Mouse (Mus musculus): ENCODE measurements around the gene Ccnk. TPM values are rescaled to one million over a fixed set of nuclear protein-coding genes. Genes with fewer than 3 reads are reported as not detected.
A peak's percentile ranks its signal among the peaks of the same experiment; 100 is the strongest.

Gene Ccnk
- polyA plus RNA-seq, 1 experiment from 2014 or later, result 3.7 TPM

- Histone ChIP-seq H3K4me2 (peak overlapping the region; percentile 42), H3K27me3 (no peaks in the 10 kb centered on the region), H3K9me3 (no peaks in the 10 kb centered on the region), H3K4me1 (replicated peaks) (peaks cover 100% of the 10 kb centered on the region), H3K9ac (peak overlapping the region; percentile 58), H3K4me3 (no peak overlapping the region), H3K36me3 (no peaks in the 10 kb centered on the region), H3K27ac (replicated peaks) (peak overlapping the region; percentile 94)
- ATAC-seq (ENCODE audit: low read depth), result peak; percentile 75
- 8% methylated on average over 21 of the region's 21 CpGs for WGBS
Measured at GRCm38 (mm10) chr12:108240953-108241588, 61.7 kb downstream of the Ccnk start.

- no peak; the same call in none of the 2 replicates for ATAC-seq (ENCODE audit: low read depth)
- H3K27ac ChIP-seq (replicated peaks), result peak overlapping the region; percentile 94
- no peaks in the 10 kb centered on the region for H3K9me3 ChIP-seq
- peaks cover 100% of the 10 kb centered on the region for H3K4me1 ChIP-seq (replicated peaks)
- H3K4me3 ChIP-seq, result no peak overlapping the region
- H3K27me3 ChIP-seq, result no peaks in the 10 kb centered on the region
- H3K4me2 ChIP-seq, result peak overlapping the region; percentile 42
- H3K9ac ChIP-seq, result peak overlapping the region; percentile 58
- no peaks in the 10 kb centered on the region for H3K36me3 ChIP-seq
- 17% methylated on average over 6 of the region's 6 CpGs for WGBS
Measured at GRCm38 (mm10) chr12:108241626-108242025, 62.2 kb downstream of the Ccnk start.

- peak overlapping the region; percentile 94 for H3K27ac ChIP-seq (replicated peaks)
- H3K4me3 ChIP-seq, result no peak overlapping the region
- H3K4me2 ChIP-seq, result 0 out of 2 replicates have a peak overlapping the region, but pooled peaks have one; percentile 1
- no peaks in the 10 kb centered on the region for H3K9me3 ChIP-seq
- no peak for ATAC-seq (ENCODE audit: low read depth)
- 34% methylated on average over 20 of the region's 20 CpGs for WGBS
- peak overlapping the region; percentile 58 for H3K9ac ChIP-seq
- H3K36me3 ChIP-seq, result no peaks in the 10 kb centered on the region
- no peaks in the 10 kb centered on the region for H3K27me3 ChIP-seq
- peaks cover 100% of the 10 kb centered on the region for H3K4me1 ChIP-seq (replicated peaks)
Measured at GRCm38 (mm10) chr12:108242243-108242745, 62.9 kb downstream of the Ccnk start.

- Histone ChIP-seq H3K4me2 (peak overlapping the region; percentile 4; the same call in 1 of the 2 replicates), H3K27me3 (no peaks in the 10 kb centered on the region), H3K4me3 (no peak overlapping the region), H3K4me1 (replicated peaks) (peaks cover 96% of the 10 kb centered on the region), H3K27ac (replicated peaks) (peak overlapping the region; percentile 69), H3K36me3 (no peaks in the 10 kb centered on the region), H3K9ac (peak overlapping the region; percentile 46), H3K9me3 (no peaks in the 10 kb centered on the region)
- ATAC-seq (ENCODE audit: low read depth), result no peak
- 6% methylated on average over 8 of the region's 8 CpGs for WGBS
Measured at GRCm38 (mm10) chr12:108244778-108245177, 65.4 kb downstream of the Ccnk start.

GRCm38 (mm10) chr12:108245579-108245978 lies 66.2 kb downstream of the Ccnk start:
- H3K4me3 ChIP-seq, result no peak overlapping the region
- peaks cover 96% of the 10 kb centered on the region for H3K4me1 ChIP-seq (replicated peaks)
- 36% methylated on average over 9 of the region's 9 CpGs for WGBS
- no peaks in the 10 kb centered on the region for H3K27me3 ChIP-seq
- H3K36me3 ChIP-seq, result no peaks in the 10 kb centered on the region
- no peaks in the 10 kb centered on the region for H3K9me3 ChIP-seq
- H3K27ac ChIP-seq (replicated peaks), result peak overlapping the region; percentile 69
- H3K9ac ChIP-seq, result 0 out of 2 replicates have a peak overlapping the region, but pooled peaks have one; percentile 22
- ATAC-seq (ENCODE audit: low read depth), result no peak
- no peak overlapping the region for H3K4me2 ChIP-seq

GRCm38 (mm10) chr12:108246759-108247500 lies 67.6 kb downstream of the Ccnk start:
- WGBS, result 58% methylated on average over 10 of the region's 10 CpGs
- no peak overlapping the region for H3K4me3 ChIP-seq
- H3K36me3 ChIP-seq, result no peaks in the 10 kb centered on the region
- no peak overlapping the region for H3K27ac ChIP-seq (replicated peaks)
- no peaks in the 10 kb centered on the region for H3K9me3 ChIP-seq
- H3K4me1 ChIP-seq (replicated peaks), result peaks cover 93% of the 10 kb centered on the region
- no peak overlapping the region for H3K9ac ChIP-seq
- no peak overlapping the region for H3K4me2 ChIP-seq
- no peaks in the 10 kb centered on the region for H3K27me3 ChIP-seq
- no peak for ATAC-seq (ENCODE audit: low read depth)

GRCm38 (mm10) chr12:108249019-108249418 lies 69.6 kb downstream of the Ccnk start:
- H3K36me3 ChIP-seq, result no peaks in the 10 kb centered on the region
- no peak overlapping the region for H3K9ac ChIP-seq
- H3K4me2 ChIP-seq, result no peak overlapping the region
- H3K27me3 ChIP-seq, result no peaks in the 10 kb centered on the region
- H3K4me1 ChIP-seq (replicated peaks), result peaks cover 93% of the 10 kb centered on the region
- H3K27ac ChIP-seq (replicated peaks), result no peak overlapping the region
- H3K9me3 ChIP-seq, result no peaks in the 10 kb centered on the region
- no peak overlapping the region for H3K4me3 ChIP-seq
- WGBS, result 94% methylated on average over 8 of the region's 8 CpGs
- ATAC-seq (ENCODE audit: low read depth), result no peak

GRCm38 (mm10) chr12:108249522-108249921 lies 70.1 kb downstream of the Ccnk start:
- H3K27me3 ChIP-seq, result no peaks in the 10 kb centered on the region
- no peaks in the 10 kb centered on the region for H3K36me3 ChIP-seq
- peaks cover 91% of the 10 kb centered on the region for H3K4me1 ChIP-seq (replicated peaks)
- no peak overlapping the region for H3K27ac ChIP-seq (replicated peaks)
- no peaks in the 10 kb centered on the region for H3K9me3 ChIP-seq
- H3K4me2 ChIP-seq, result no peak overlapping the region
- 56% methylated on average over 10 of the region's 10 CpGs for WGBS
- H3K9ac ChIP-seq, result no peak overlapping the region
- ATAC-seq (ENCODE audit: low read depth), result no peak
- no peak overlapping the region for H3K4me3 ChIP-seq

GRCm38 (mm10) chr12:108251034-108251792 lies 71.8 kb downstream of the Ccnk start:
- Histone ChIP-seq H3K4me1 (replicated peaks) (peaks cover 91% of the 10 kb centered on the region), H3K4me3 (no peak overlapping the region), H3K4me2 (no peak overlapping the region), H3K27me3 (no peaks in the 10 kb centered on the region), H3K27ac (replicated peaks) (no peak overlapping the region), H3K9ac (no peak overlapping the region), H3K36me3 (no peaks in the 10 kb centered on the region), H3K9me3 (no peaks in the 10 kb centered on the region)
- no peak for ATAC-seq (ENCODE audit: low read depth)
- WGBS, result 83% methylated on average over 31 of the region's 31 CpGs

GRCm38 (mm10) chr12:108251825-108252542 lies 72.6 kb downstream of the Ccnk start:
- Histone ChIP-seq H3K27me3 (no peaks in the 10 kb centered on the region), H3K4me3 (no peak overlapping the region), H3K9ac (no peak overlapping the region), H3K4me2 (no peak overlapping the region), H3K27ac (replicated peaks) (no peak overlapping the region), H3K9me3 (no peaks in the 10 kb centered on the region), H3K4me1 (replicated peaks) (peaks cover 91% of the 10 kb centered on the region), H3K36me3 (no peaks in the 10 kb centered on the region)
- ATAC-seq (ENCODE audit: low read depth), result no peak
- 74% methylated on average over 15 of the region's 15 CpGs for WGBS

Measured in neural tube, embryonic 13.5 days (tissue).